Mouse (Mus musculus): ENCODE measurements around the gene Eif4e. TPM values are rescaled to one million over a fixed set of nuclear protein-coding genes. Genes with fewer than 3 reads are reported as not detected.

The Eif4e gene
- 17.7 and 23.3 TPM in 2 replicates for polyA plus RNA-seq (2012; rRNA removed; ENCODE audit: low replicate concordance)

DNA sequence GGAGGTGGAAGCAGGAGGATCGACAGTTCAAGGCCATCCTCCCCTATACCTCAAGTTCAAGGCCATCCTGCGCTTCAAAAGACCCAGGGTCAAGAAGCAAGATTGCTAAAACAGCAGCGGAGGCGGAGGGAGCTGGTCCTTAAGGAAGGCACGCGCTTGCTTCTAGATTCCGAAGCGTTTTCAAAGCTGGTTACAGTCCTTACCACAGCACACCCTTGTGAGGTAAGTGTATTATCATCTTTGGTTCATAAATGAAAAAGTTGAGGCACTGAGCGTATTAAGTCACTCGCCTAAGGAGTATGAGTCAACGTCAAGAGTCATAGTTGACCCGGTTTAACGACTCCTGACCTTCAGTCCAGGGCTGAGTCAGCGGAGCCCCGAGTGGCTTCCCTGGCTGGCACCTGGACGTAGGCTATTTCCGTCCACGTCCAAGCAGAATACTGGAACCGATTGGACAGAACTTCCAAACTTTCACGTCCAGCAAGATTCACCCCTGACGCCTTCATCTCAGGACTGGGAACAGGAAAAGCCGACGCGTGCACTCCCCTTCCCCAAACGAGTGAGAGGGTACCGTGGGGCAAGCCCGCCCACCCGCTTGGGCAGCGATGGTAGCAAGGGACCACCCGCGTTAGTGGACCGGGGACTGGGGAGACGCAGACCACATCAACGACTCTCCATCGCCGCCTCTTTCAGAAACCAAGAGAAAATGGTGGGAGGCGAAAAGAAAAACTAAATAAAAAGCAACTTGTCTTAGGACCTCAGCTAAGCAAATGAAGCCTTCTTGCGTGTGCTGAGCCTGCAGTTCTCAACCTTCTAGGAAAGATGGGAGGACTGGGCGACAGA lies at the start of gene Eif4e:
Gene Eif4e, plus strand, starts transcription at position 107 of the 843 bp plus-strand sequence.

GRCm38 (mm10) chr3:138489327-138490033 lies 36.5 kb upstream of the Eif4e start, which contains the start of gene Metap1:
Metap1 (minus strand) TSS chr3:138489515.

Other genes starting within 250 kb of the Eif4e start
- gene Adh6a, start 212.9 kb upstream of the Eif4e start, polyA plus RNA-seq (2012; rRNA removed; ENCODE audit: low replicate concordance) = 0.51 TPM in 1 of 2 replicates, not detected in the other
- gene Adh6b, start 184.4 kb upstream of the Eif4e start, polyA plus RNA-seq (2012; rRNA removed; ENCODE audit: low replicate concordance) = 0.24 and 0.32 TPM in 2 replicates
- 0.27 and 0.50 TPM in 2 replicates for gene Adh4, start 110.7 kb upstream of the Eif4e start, polyA plus RNA-seq (2012; rRNA removed; ENCODE audit: low replicate concordance)
- 57.7 and 61.7 TPM in 2 replicates for gene Adh5, start 83.1 kb upstream of the Eif4e start, polyA plus RNA-seq (2012; rRNA removed; ENCODE audit: low replicate concordance)
- gene Metap1, start 36.7 kb upstream of the Eif4e start, polyA plus RNA-seq (2012; rRNA removed; ENCODE audit: low replicate concordance) = 19.6 and 34.8 TPM in 2 replicates
- gene Tspan5, start 216.0 kb downstream of the Eif4e start, polyA plus RNA-seq (2012; rRNA removed; ENCODE audit: low replicate concordance) = 24.3 and 34.3 TPM in 2 replicates